Mouse (Mus musculus) right cerebral cortex, adult 2 months (tissue): ENCODE data around the gene Fam183b.

ENCODE experiments used
- DNase-seq, 2 experiments: peaks; one replicate each; pipeline ENCODE4 v3.0.0; 2021 to 2022; ENCODE audit warnings: low spot score in 2 of 2

The Fam183b gene

GRCm38 (mm10) chr11:58772888-58773287, 28.9 kb downstream of the Fam183b start, which contains the start of gene Olfr315:
Olfr315 (plus strand) TSS chr11:58773188.
- DNase-seq = no peak

- DNase-seq = no peak
Observed at GRCm38 (mm10) chr11:58752434-58752833, 49.3 kb downstream of the Fam183b start, which contains the start of gene Olfr316. Olfr316 (plus strand) TSS chr11:58752734.

GRCm38 (mm10) chr11:58751096-58751495, 50.7 kb downstream of the Fam183b start:
- DNase-seq = peak; percentile 47 to 62
